Mouse (Mus musculus) hindbrain, embryonic 13.5 days (tissue): ENCODE measurements around the gene Hal. TPM values are rescaled to one million over a fixed set of nuclear protein-coding genes. Genes with fewer than 3 reads are reported as not detected.

Experiments used
- ATAC-seq: fragments of 200-750 bp; cut with Nextera tagmentation; 2 replicates; pipeline ENCODE4 v1.8.0; 2017; ENCODE audit warnings: moderate TSS enrichment; ENCODE audit not compliant: low FRiP score
- H3K27ac ChIP-seq: fragments of 300-500 bp; sonication (generic); 2 replicates; pipeline ENCODE4 v1.5.1; 2015; ENCODE audit warnings: inconsistent platforms, mild to moderate bottlenecking, moderate library complexity
- H3K27me3 ChIP-seq: fragments of 300-500 bp; sonication (generic); 2 replicates; pipeline ENCODE4 v1.6.1; 2015; ENCODE audit warnings: mild to moderate bottlenecking, inconsistent platforms
- H3K36me3 ChIP-seq: fragments of 300-500 bp; sonication (generic); 2 replicates; pipeline ENCODE4 v1.6.1; 2015; ENCODE audit warnings: mild to moderate bottlenecking, inconsistent platforms
- H3K4me1 ChIP-seq: fragments of 300-500 bp; sonication (generic); replicated peaks from 2 replicates; pipeline ENCODE4 v1.6.1; 2015; ENCODE audit warnings: inconsistent platforms
- H3K4me2 ChIP-seq: fragments of 300-500 bp; sonication (generic); 2 replicates; pipeline ENCODE4 v1.6.1; 2015; ENCODE audit warnings: inconsistent platforms, mild to moderate bottlenecking, moderate library complexity
- H3K4me3 ChIP-seq: fragments of 300-500 bp; sonication (generic); 2 replicates; pipeline ENCODE4 v1.5.1; 2015; ENCODE audit warnings: mild to moderate bottlenecking, inconsistent platforms
- H3K9ac ChIP-seq: fragments of 300-500 bp; sonication (generic); 2 replicates; pipeline ENCODE4 v1.6.1; 2015; ENCODE audit warnings: mild to moderate bottlenecking, inconsistent platforms
- H3K9me3 ChIP-seq: fragments of 300-500 bp; sonication (generic); 2 replicates; pipeline ENCODE4 v1.6.1; 2016; ENCODE audit warnings: inconsistent platforms
- WGBS: fragments of 180-500 bp; shearing (Covaris S2); methylation state at CpG from one replicate; pipeline ENCODE4 v1.1.7; 2015; 5-methylcytosine and 5-hydroxymethylcytosine counted together
- polyA plus RNA-seq: library from polyadenylated mRNA; unstranded; fragments of >200 nt; fragmentation: Nextera tagmentation; extraction: Ambion mirVana; gene quantifications from 2 replicates; pipeline ENCODE4 v1.2.1, GENCODE M21; 2015

Hal gene
- polyA plus RNA-seq, 1 experiment from 2014 or later, result not detected

GRCm38 (mm10) chr10:93484511-93484910, 4.1 kb upstream of the Hal start:
- no peak for ATAC-seq
- H3K9me3 ChIP-seq, result no peaks in the 10 kb centered on the region
- peaks cover 49% of the 10 kb centered on the region for H3K36me3 ChIP-seq
- peaks cover 5% of the 10 kb centered on the region; the same call in 1 of the 2 replicates for H3K27me3 ChIP-seq
- H3K9ac ChIP-seq, result no peak overlapping the region
- 86% methylated on average over 8 of the region's 8 CpGs for WGBS
- no peak overlapping the region for H3K27ac ChIP-seq
- peaks cover 6% of the 10 kb centered on the region; the same call in 1 of the 2 replicates for H3K4me1 ChIP-seq
- H3K4me3 ChIP-seq, result no peak overlapping the region
- no peak overlapping the region for H3K4me2 ChIP-seq

GRCm38 (mm10) chr10:93485055-93485691, 3.4 kb upstream of the Hal start:
- H3K9me3 ChIP-seq, result no peaks in the 10 kb centered on the region
- no peak overlapping the region for H3K4me2 ChIP-seq
- H3K27me3 ChIP-seq, result peaks cover 7% of the 10 kb centered on the region; the same call in 1 of the 2 replicates
- H3K4me3 ChIP-seq, result no peak overlapping the region
- 81% methylated on average over 8 of the region's 8 CpGs for WGBS
- peaks cover 6% of the 10 kb centered on the region; the same call in 1 of the 2 replicates for H3K4me1 ChIP-seq
- H3K27ac ChIP-seq, result no peak overlapping the region
- no peak for ATAC-seq
- no peak overlapping the region for H3K9ac ChIP-seq
- H3K36me3 ChIP-seq, result peaks cover 42% of the 10 kb centered on the region

GRCm38 (mm10) chr10:93486622-93487021, 1.9 kb upstream of the Hal start:
- peaks cover 28% of the 10 kb centered on the region for H3K36me3 ChIP-seq
- no peak overlapping the region for H3K4me2 ChIP-seq
- WGBS, result 25% methylated on average over 4 of the region's 4 CpGs
- no peak overlapping the region for H3K4me3 ChIP-seq
- H3K9me3 ChIP-seq, result no peaks in the 10 kb centered on the region
- ATAC-seq, result no peak
- H3K27ac ChIP-seq, result no peak overlapping the region
- H3K4me1 ChIP-seq, result peaks cover 6% of the 10 kb centered on the region; the same call in 1 of the 2 replicates
- no peak overlapping the region for H3K9ac ChIP-seq
- peaks cover 7% of the 10 kb centered on the region; the same call in 1 of the 2 replicates for H3K27me3 ChIP-seq

- Histone ChIP-seq H3K4me1 (peaks cover 6% of the 10 kb centered on the region; the same call in 1 of the 2 replicates), H3K27me3 (peaks cover 7% of the 10 kb centered on the region), H3K9me3 (no peaks in the 10 kb centered on the region), H3K4me3 (no peak overlapping the region), H3K9ac (no peak overlapping the region), H3K27ac (no peak overlapping the region), H3K36me3 (peaks cover 7% of the 10 kb centered on the region), H3K4me2 (no peak overlapping the region)
- no peak for ATAC-seq
- WGBS, result 76% methylated on average over 6 of the region's 6 CpGs
These were observed 259 bp downstream of the Hal start for GRCm38 (mm10) chr10:93488828-93489226.

- Histone ChIP-seq H3K4me2 (no peak overlapping the region), H3K9ac (no peak overlapping the region), H3K36me3 (no peaks in the 10 kb centered on the region; the same call in 1 of the 2 replicates), H3K27ac (no peak overlapping the region), H3K9me3 (no peaks in the 10 kb centered on the region), H3K27me3 (peaks cover 7% of the 10 kb centered on the region), H3K4me3 (no peak overlapping the region), H3K4me1 (peaks cover 6% of the 10 kb centered on the region; the same call in 1 of the 2 replicates)
- no peak for ATAC-seq
- WGBS, result 45% methylated on average over 4 of the region's 4 CpGs
These were observed 1.9 kb downstream of the Hal start for GRCm38 (mm10) chr10:93490451-93490850.

- no peak overlapping the region for H3K9ac ChIP-seq
- no peak overlapping the region for H3K4me2 ChIP-seq
- H3K27me3 ChIP-seq, result no peaks in the 10 kb centered on the region
- H3K4me3 ChIP-seq, result no peak overlapping the region
- H3K36me3 ChIP-seq, result no peaks in the 10 kb centered on the region
- H3K9me3 ChIP-seq, result no peaks in the 10 kb centered on the region
- no peaks in the 10 kb centered on the region for H3K4me1 ChIP-seq
- no peak for ATAC-seq
- 51% methylated on average over 10 of the region's 10 CpGs for WGBS
- H3K27ac ChIP-seq, result no peak overlapping the region
These were observed 12.3 kb downstream of the Hal start for GRCm38 (mm10) chr10:93500864-93501263.

- 84% methylated on average over 10 of the region's 10 CpGs for WGBS
- Histone ChIP-seq H3K4me1 (no peaks in the 10 kb centered on the region), H3K4me2 (no peak overlapping the region), H3K27me3 (no peaks in the 10 kb centered on the region), H3K9me3 (no peaks in the 10 kb centered on the region), H3K27ac (no peak overlapping the region), H3K4me3 (no peak overlapping the region), H3K9ac (no peak overlapping the region), H3K36me3 (no peaks in the 10 kb centered on the region)
- ATAC-seq, result no peak
These were observed 12.8 kb downstream of the Hal start for GRCm38 (mm10) chr10:93501346-93501745.

- Histone ChIP-seq H3K9me3 (no peaks in the 10 kb centered on the region), H3K9ac (no peak overlapping the region), H3K27ac (no peak overlapping the region), H3K4me3 (no peak overlapping the region), H3K36me3 (no peaks in the 10 kb centered on the region), H3K4me2 (no peak overlapping the region), H3K27me3 (no peaks in the 10 kb centered on the region), H3K4me1 (0 out of 2 replicates have a peak, but pooled peaks cover 7% of the 10 kb centered on the region)
- 71% methylated on average over 7 of the region's 7 CpGs for WGBS
- ATAC-seq, result no peak
These were observed 19.9 kb downstream of the Hal start for GRCm38 (mm10) chr10:93508383-93508970.

- Histone ChIP-seq H3K9me3 (no peaks in the 10 kb centered on the region), H3K9ac (no peak overlapping the region), H3K4me3 (no peak overlapping the region), H3K27ac (no peak overlapping the region), H3K27me3 (no peaks in the 10 kb centered on the region), H3K4me2 (no peak overlapping the region), H3K36me3 (no peaks in the 10 kb centered on the region), H3K4me1 (0 out of 2 replicates have a peak, but pooled peaks cover 7% of the 10 kb centered on the region)
- WGBS, result 92% methylated on average over 15 of the region's 15 CpGs
- ATAC-seq, result no peak
These were observed 21.1 kb downstream of the Hal start for GRCm38 (mm10) chr10:93509532-93510153.

- Histone ChIP-seq H3K27me3 (no peaks in the 10 kb centered on the region), H3K4me1 (0 out of 2 replicates have a peak, but pooled peaks cover 5% of the 10 kb centered on the region), H3K4me2 (no peak overlapping the region), H3K9me3 (no peaks in the 10 kb centered on the region), H3K36me3 (no peaks in the 10 kb centered on the region), H3K4me3 (no peak overlapping the region), H3K9ac (no peak overlapping the region), H3K27ac (no peak overlapping the region)
- WGBS, result 48% methylated on average over 1 of the region's 1 CpGs
- ATAC-seq, result no peak
These were observed 26.9 kb downstream of the Hal start for GRCm38 (mm10) chr10:93515419-93515818.

- Histone ChIP-seq H3K9ac (no peak overlapping the region), H3K4me1 (0 out of 2 replicates have a peak, but pooled peaks cover 5% of the 10 kb centered on the region), H3K27me3 (no peaks in the 10 kb centered on the region), H3K4me2 (no peak overlapping the region), H3K9me3 (no peaks in the 10 kb centered on the region), H3K4me3 (no peak overlapping the region), H3K27ac (no peak overlapping the region), H3K36me3 (no peaks in the 10 kb centered on the region)
- 90% methylated on average over 12 of the region's 12 CpGs for WGBS
- ATAC-seq, result no peak
These were observed 27.4 kb downstream of the Hal start for GRCm38 (mm10) chr10:93515927-93516326.

- ATAC-seq, result no peak
- 45% methylated on average over 4 of the region's 4 CpGs for WGBS
- 0 out of 2 replicates have a peak, but pooled peaks cover 5% of the 10 kb centered on the region for H3K4me1 ChIP-seq
- no peak overlapping the region for H3K4me2 ChIP-seq
- H3K27me3 ChIP-seq, result no peaks in the 10 kb centered on the region
- no peak overlapping the region for H3K4me3 ChIP-seq
- no peak overlapping the region for H3K27ac ChIP-seq
- H3K9ac ChIP-seq, result no peak overlapping the region
- no peaks in the 10 kb centered on the region for H3K36me3 ChIP-seq
- H3K9me3 ChIP-seq, result no peaks in the 10 kb centered on the region
These were observed 29.2 kb downstream of the Hal start for GRCm38 (mm10) chr10:93517754-93518153.
